Mouse (Mus musculus): ENCODE measurements around the gene Ctrl.
A peak's percentile ranks its signal among the peaks of the same experiment; 100 is the strongest.

DNA sequence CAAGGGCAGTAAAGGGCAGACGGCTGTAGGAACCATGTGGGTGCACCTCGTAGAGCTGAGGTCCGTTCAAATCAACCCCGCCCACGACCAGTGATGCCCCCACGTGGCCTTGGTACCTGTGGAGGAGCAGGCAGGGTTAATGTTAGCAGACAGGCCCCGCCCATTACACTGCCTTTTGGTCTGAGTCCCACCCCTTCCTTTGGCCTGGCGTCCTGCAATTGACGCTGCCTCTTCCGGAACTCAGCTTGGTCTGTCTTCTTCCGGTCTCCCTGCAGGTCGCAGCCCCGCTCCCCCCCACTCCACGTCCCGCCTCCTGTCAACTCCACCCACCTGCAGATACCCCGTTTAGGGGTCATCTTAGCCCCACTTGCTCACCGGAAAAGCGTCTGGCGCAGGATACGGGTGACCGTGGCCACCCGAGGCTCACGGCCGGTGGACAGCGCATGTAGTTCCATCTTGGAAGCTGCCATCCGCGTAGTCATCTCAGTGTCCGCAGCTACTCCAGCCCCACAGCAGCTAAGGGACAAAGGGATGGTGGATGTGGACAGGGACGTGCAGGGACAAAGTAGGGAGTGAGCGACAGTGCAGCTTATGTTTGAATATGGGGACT, 3.3 kb upstream of the Ctrl start:
- peak; percentile 72 for TF ChIP-seq POLR2A (IDR thresholded peaks at IDR 0.05; ENCODE audit: low read depth, low read length)
- no peak for TF ChIP-seq CTCF (IDR thresholded peaks at IDR 0.05; ENCODE audit: extremely low read depth, insufficient read length, insufficient replicate concordance, low read depth, low read length)
